Mouse (Mus musculus): ENCODE data around the gene Klf13.

The Klf13 gene

GRCm38 (mm10) chr7:63938914-63939396 lies at the start of gene Klf13:
Gene Klf13 (minus strand): TSS chr7:63938915.
- in situ Hi-C loops (cut with MboI, MseI): no loop called here

GRCm38 (mm10) chr7:63988391-63988790 lies 49.7 kb upstream of the Klf13 start:
- in situ Hi-C loops (cut with MboI, MseI): no loop called here

- in situ Hi-C loops (cut with MboI, MseI): no loop called here
These were observed 47.9 kb upstream of the Klf13 start for GRCm38 (mm10) chr7:63986407-63987182.

GRCm38 (mm10) chr7:63985696-63986406 lies 47.1 kb upstream of the Klf13 start:
- in situ Hi-C loops (cut with MboI, MseI): no loop called here

GRCm38 (mm10) chr7:63985266-63985665 lies 46.6 kb upstream of the Klf13 start:
- in situ Hi-C loops (cut with MboI, MseI): no loop called here

- in situ Hi-C loops (cut with MboI, MseI): no loop called here
These were observed 45.6 kb upstream of the Klf13 start for GRCm38 (mm10) chr7:63984329-63984728.

- in situ Hi-C loops (cut with MboI, MseI): loop anchor here (5.0 kb wide), 1 partner anchor 35 kb away; no protein-coding TSS in a partner anchor
These were observed 38.9 kb upstream of the Klf13 start for GRCm38 (mm10) chr7:63977631-63978030.

GRCm38 (mm10) chr7:63970986-63971385 lies 32.3 kb upstream of the Klf13 start:
- in situ Hi-C loops (cut with MboI, MseI): no loop called here

- in situ Hi-C loops (cut with MboI, MseI): no loop called here
These were observed 31.2 kb upstream of the Klf13 start for GRCm38 (mm10) chr7:63969941-63970340.

- in situ Hi-C loops (cut with MboI, MseI): no loop called here
These were observed 27.1 kb upstream of the Klf13 start for GRCm38 (mm10) chr7:63965635-63966418.

- in situ Hi-C loops (cut with MboI, MseI): no loop called here
These were observed 26.4 kb upstream of the Klf13 start for GRCm38 (mm10) chr7:63965135-63965534.

GRCm38 (mm10) chr7:63964121-63964520 lies 25.4 kb upstream of the Klf13 start:
- in situ Hi-C loops (cut with MboI, MseI): no loop called here

- in situ Hi-C loops (cut with MboI, MseI): no loop called here
These were observed 24.9 kb upstream of the Klf13 start for GRCm38 (mm10) chr7:63963632-63964031.

GRCm38 (mm10) chr7:63957872-63958640 lies 19.3 kb upstream of the Klf13 start:
- in situ Hi-C loops (cut with MboI, MseI): loop anchor here (10.0 kb wide), 1 partner anchor 283 kb away; no protein-coding TSS in a partner anchor

- in situ Hi-C loops (cut with MboI, MseI): loop anchor here (10.0 kb wide), 1 partner anchor 282 kb away; no protein-coding TSS in a partner anchor
These were observed 18.4 kb upstream of the Klf13 start for GRCm38 (mm10) chr7:63956981-63957713.

- in situ Hi-C loops (cut with MboI, MseI): loop anchor here (10.0 kb wide), 1 partner anchor 281 kb away; no protein-coding TSS in a partner anchor
These were observed 17.6 kb upstream of the Klf13 start for GRCm38 (mm10) chr7:63956138-63956823.

GRCm38 (mm10) chr7:63955440-63955839 lies 16.7 kb upstream of the Klf13 start:
- in situ Hi-C loops (cut with MboI, MseI): loop anchor here (10.0 kb wide), 1 partner anchor 281 kb away; no protein-coding TSS in a partner anchor

GRCm38 (mm10) chr7:63952077-63952898 lies 13.6 kb upstream of the Klf13 start:
- in situ Hi-C loops (cut with MboI, MseI): loop anchor here (10.0 kb wide), 1 partner anchor 277 kb away; no protein-coding TSS in a partner anchor
